ENCODE assay signal across 21 mouse cellular contexts in genomic region chr11:108217043-108217442, GRCm38 (mm10).
DNase-seq lines count a peak whose midpoint lies in the region; ATAC-seq lines count a peak whose summit lies in the region.
"Had no signal": no experiment of that assay in that cellular context is flagged by ENCODE, and none has a peak within 500 bp of the region (broad histone marks: within the 10 kb centered on the region; RNA-seq: fewer than 3 reads in every experiment).

No protein-coding gene starts in this region.

- H3K4me2 ChIP-seq in intestine, embryonic 14.5 days (ENCODE audit: low read length): no peak overlapping the region
- H3K4me2 ChIP-seq in intestine, embryonic 16.5 days (ENCODE audit: low read depth, low read length): no peak overlapping the region
- H3K4me2 ChIP-seq in limb, embryonic 13.5 days (replicated peaks): no peak overlapping the region
- H3K4me2 ChIP-seq in hindbrain, embryonic 14.5 days (replicated peaks): no peak overlapping the region
- H3K4me2 ChIP-seq: hindbrain, embryonic 12.5 days; liver, embryonic 15.5 days had no signal

- H3K9ac ChIP-seq in intestine, embryonic 14.5 days (ENCODE audit: low read length): no peak overlapping the region
- no peak overlapping the region for H3K9ac ChIP-seq in intestine, embryonic 16.5 days (ENCODE audit: low read depth, low read length)
- no peak overlapping the region for H3K9ac ChIP-seq in limb, embryonic 13.5 days
- no peak overlapping the region for H3K9ac ChIP-seq in hindbrain, embryonic 14.5 days
- H3K9ac ChIP-seq: hindbrain, embryonic 12.5 days; liver, embryonic 15.5 days had no signal

- H3K36me3 ChIP-seq in intestine, embryonic 14.5 days (ENCODE audit: control insufficient read depth, insufficient read depth, low read length): no peaks in the 10 kb centered on the region
- no peaks in the 10 kb centered on the region for H3K36me3 ChIP-seq in intestine, embryonic 16.5 days (ENCODE audit: control insufficient read depth, insufficient read depth, low read length)
- H3K36me3 ChIP-seq in limb, embryonic 13.5 days: no peaks in the 10 kb centered on the region
- no peaks in the 10 kb centered on the region for H3K36me3 ChIP-seq in hindbrain, embryonic 14.5 days (replicated peaks; ENCODE audit: control insufficient read depth, insufficient read depth)
- H3K36me3 ChIP-seq: heart, embryonic 10.5 days; hindbrain, embryonic 12.5 days; liver, embryonic 15.5 days had no signal

- H3K27me3 ChIP-seq in intestine, embryonic 14.5 days (replicated peaks; ENCODE audit: control insufficient read depth, insufficient read depth, low read length): no peaks in the 10 kb centered on the region
- H3K27me3 ChIP-seq in intestine, embryonic 16.5 days (replicated peaks; ENCODE audit: control insufficient read depth, insufficient read depth, low read length): no peaks in the 10 kb centered on the region
- H3K27me3 ChIP-seq in limb, embryonic 13.5 days: no peaks in the 10 kb centered on the region
- H3K27me3 ChIP-seq in hindbrain, embryonic 14.5 days (ENCODE audit: control insufficient read depth, insufficient read depth, low read length): no peaks in the 10 kb centered on the region
- H3K27me3 ChIP-seq: CH12.LX; hindbrain, embryonic 12.5 days; liver, embryonic 15.5 days had no signal

- H3K9me3 ChIP-seq in intestine, embryonic 14.5 days (ENCODE audit: control insufficient read depth, low read length): no peaks in the 10 kb centered on the region
- H3K9me3 ChIP-seq in intestine, embryonic 16.5 days (ENCODE audit: control insufficient read depth, low read length): no peaks in the 10 kb centered on the region
- H3K9me3 ChIP-seq in limb, embryonic 13.5 days: no peaks in the 10 kb centered on the region
- H3K9me3 ChIP-seq in hindbrain, embryonic 14.5 days (ENCODE audit: control insufficient read depth, low read length): no peaks in the 10 kb centered on the region
- H3K9me3 ChIP-seq: heart, embryonic 10.5 days; hindbrain, embryonic 12.5 days; liver, embryonic 15.5 days had no signal

- H3K4me1 ChIP-seq in intestine, embryonic 14.5 days (replicated peaks; ENCODE audit: control insufficient read depth, insufficient read depth, low read length): peaks cover 24% of the 10 kb centered on the region
- peaks cover 27% of the 10 kb centered on the region for H3K4me1 ChIP-seq in intestine, embryonic 16.5 days (ENCODE audit: control insufficient read depth, insufficient read depth, low read length)
- peaks cover 58% of the 10 kb centered on the region for H3K4me1 ChIP-seq in limb, embryonic 13.5 days
- H3K4me1 ChIP-seq in hindbrain, embryonic 14.5 days (replicated peaks; ENCODE audit: control insufficient read depth, insufficient read depth, low read length): peaks cover 31% of the 10 kb centered on the region
- H3K4me1 ChIP-seq: liver, embryonic 15.5 days had no signal

- WGBS in intestine, embryonic 14.5 days: 73% methylated on average over 8 of the region's 8 CpGs
- 54% methylated on average over 8 of the region's 8 CpGs for WGBS in intestine, embryonic 16.5 days
- 67% methylated on average over 8 of the region's 8 CpGs for WGBS in limb, embryonic 13.5 days
- WGBS in hindbrain, embryonic 14.5 days: 66% methylated on average over 8 of the region's 8 CpGs

- ATAC-seq in intestine, embryonic 14.5 days (replicated peaks; ENCODE audit: low FRiP score, low TSS enrichment, low read depth): 0 out of 2 replicates have a peak, but pooled peaks have one; percentile 48
- ATAC-seq in intestine, embryonic 16.5 days: no peak
- ATAC-seq in limb, embryonic 13.5 days (ENCODE audit: low FRiP score, low read depth): no peak
- no peak for ATAC-seq in hindbrain, embryonic 14.5 days (ENCODE audit: low FRiP score)
- ATAC-seq: midbrain, embryonic 16.5 days had no signal

- no peak for DNase-seq in intestine, embryonic 14.5 days (ENCODE audit: low spot score)
- DNase-seq in urinary bladder, postnatal 36 days (ENCODE audit: low spot score in 2 of 2): peak; percentile 38 to 49
- no peak for DNase-seq in urinary bladder, adult 2 months (ENCODE audit: low spot score)
- DNase-seq in hindbrain, embryonic 14.5 days (ENCODE audit: low spot score): no peak
- DNase-seq in heart, adult 9 months (ENCODE audit: low spot score in 2 of 2): no peak
- no peak for DNase-seq in layer of hippocampus, adult 9-11 months
- DNase-seq: adrenal gland, postnatal 14 days; cerebellum, adult 18-20 months; cerebellum, postnatal 36 days; gastrocnemius, postnatal 36 days; heart, postnatal 10 days; kidney, adult 18-20 months; lung, postnatal 10 days; thymus, postnatal 25 days had no signal

- H3K27ac ChIP-seq in intestine, embryonic 14.5 days (ENCODE audit: low read depth): no peak overlapping the region
- H3K27ac ChIP-seq in intestine, embryonic 16.5 days (ENCODE audit: low read length): no peak overlapping the region
- H3K27ac ChIP-seq in limb, embryonic 13.5 days: peak overlapping the region; percentile 39; the same call in 1 of the 2 replicates
- H3K27ac ChIP-seq in hindbrain, embryonic 14.5 days: no peak overlapping the region
- H3K27ac ChIP-seq: heart, embryonic 10.5 days; hindbrain, embryonic 12.5 days; liver, embryonic 15.5 days had no signal

- no peak overlapping the region for H3K4me3 ChIP-seq in intestine, embryonic 14.5 days (ENCODE audit: low read depth, low read length)
- H3K4me3 ChIP-seq in intestine, embryonic 16.5 days (ENCODE audit: low read length): no peak overlapping the region
- no peak overlapping the region for H3K4me3 ChIP-seq in limb, embryonic 13.5 days
- no peak overlapping the region for H3K4me3 ChIP-seq in hindbrain, embryonic 14.5 days (replicated peaks; ENCODE audit: low read length)
- H3K4me3 ChIP-seq: heart, embryonic 10.5 days; hindbrain, embryonic 12.5 days; liver, embryonic 15.5 days had no signal

Comparison
In these comparisons a context has a peak if more than half of its experiments do, and no peak if none do; other contexts are left out.
1. DNase-seq: peak in urinary bladder, postnatal 36 days (2 of 2); none in intestine, embryonic 14.5 days (single experiment), urinary bladder, adult 2 months (single experiment), hindbrain, embryonic 14.5 days (single experiment), heart, adult 9 months (0 of 2) and layer of hippocampus, adult 9-11 months (single experiment).